Mouse (Mus musculus): Measurements from ENCODE around the gene Mcemp1.

Mcemp1 gene

DNA sequence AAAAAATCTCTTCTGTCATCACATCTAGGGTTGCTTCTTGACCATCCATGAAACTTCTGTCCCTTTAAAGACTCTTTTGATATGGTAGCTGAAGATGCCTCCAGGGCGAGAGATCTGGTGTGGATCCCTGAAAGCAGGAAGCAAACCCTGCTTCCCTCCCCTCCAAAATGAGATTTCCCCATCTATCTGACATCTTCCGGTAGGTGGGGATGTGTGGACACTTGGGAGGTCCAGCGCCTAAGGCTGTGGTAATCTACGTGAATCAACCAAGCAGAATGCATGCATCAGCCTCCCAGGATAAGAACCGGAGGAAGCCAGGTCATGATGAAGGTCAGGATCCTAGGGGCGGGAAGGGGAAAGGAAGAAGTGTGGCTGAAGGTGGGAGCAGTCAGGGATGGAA is at the start of gene Mcemp1:
Gene Mcemp1 (plus strand): TSS at position 248 of the 400 bp plus-strand sequence.
- DNase-seq, result no peak

GRCm38 (mm10) chr8:3621199-3621970 is 44.2 kb upstream of the Mcemp1 start, which contains the start of the genes Xab2 and Pet100:
Gene Xab2 (minus strand): TSS chr8:3621316.
Gene Pet100 (plus strand): TSS chr8:3621548.
- peak; percentile 98 for DNase-seq

DNA sequence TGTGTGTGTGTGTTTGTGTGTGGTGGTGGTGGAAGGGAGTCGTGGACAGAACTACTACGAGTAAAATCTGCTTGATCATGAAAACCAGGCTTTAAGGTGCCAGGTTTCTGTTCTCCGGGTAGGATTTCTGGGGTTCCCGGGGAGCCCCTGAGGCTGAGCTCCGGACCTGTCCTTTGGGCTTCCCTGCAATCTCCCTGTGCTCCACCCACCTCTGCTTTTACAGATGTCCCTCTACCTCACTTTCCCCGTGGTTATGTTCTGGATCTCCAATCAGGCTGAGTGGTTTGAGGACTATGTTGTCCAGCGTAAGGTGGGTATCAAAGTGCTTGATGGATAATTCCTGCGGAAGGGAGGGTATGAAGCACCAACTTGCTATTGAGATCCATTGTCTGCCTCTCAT is 43.4 kb upstream of the Mcemp1 start:
- no peak for DNase-seq

GRCm38 (mm10) chr8:3625445-3625844 is 40.1 kb upstream of the Mcemp1 start, which contains the start of gene Pcp2:
Gene Pcp2 (minus strand): TSS chr8:3625545.
- no peak for DNase-seq

GRCm38 (mm10) chr8:3626971-3627370 is 38.6 kb upstream of the Mcemp1 start:
- DNase-seq, result no peak

GRCm38 (mm10) chr8:3628014-3628413 is 37.5 kb upstream of the Mcemp1 start:
- DNase-seq, result peak in 1 of 2 experiments; percentile 49

DNA sequence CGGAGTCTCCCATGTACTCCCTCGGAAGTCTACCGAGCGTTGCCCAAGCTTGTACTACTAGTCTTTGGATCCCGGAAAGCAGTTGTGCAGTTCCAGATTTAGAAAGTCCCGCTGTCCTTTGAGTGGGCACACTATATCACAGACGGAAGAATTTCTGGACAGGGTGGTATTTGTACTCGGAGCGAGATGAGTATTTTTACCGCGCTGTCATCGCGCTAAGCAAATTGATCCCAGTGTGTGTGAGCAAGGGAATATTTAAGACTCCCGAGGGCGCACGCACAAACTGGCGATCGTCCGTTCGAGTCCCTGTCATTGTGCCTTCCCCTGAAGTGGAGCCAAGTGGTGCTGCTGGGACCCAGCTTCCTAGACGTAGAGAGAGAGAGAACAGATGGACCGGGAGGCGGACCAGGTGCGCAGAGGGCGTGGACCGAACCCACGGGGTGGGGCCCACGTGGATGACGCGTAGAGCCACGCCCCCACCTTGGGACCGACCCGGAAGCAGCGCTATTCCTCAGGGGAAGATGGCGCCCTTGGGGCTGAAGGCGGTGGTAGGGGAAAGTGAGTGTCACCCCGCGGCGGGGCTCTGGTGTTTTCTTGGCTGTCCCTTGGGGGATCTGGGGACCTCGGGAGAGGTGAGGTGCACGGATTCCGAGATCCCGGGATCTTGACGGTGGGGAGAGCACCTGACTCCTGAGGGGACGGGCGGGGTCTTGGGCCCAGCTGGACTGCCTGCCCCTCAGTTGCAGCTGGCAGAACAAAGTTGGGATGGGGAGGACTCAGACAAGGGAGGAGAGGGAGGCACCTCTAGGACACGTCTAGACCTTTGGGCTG is 34.7 kb upstream of the Mcemp1 start, which contains the start of gene Stxbp2:
Gene Stxbp2 (plus strand): TSS at position 309 of the 831 bp plus-strand sequence.
- DNase-seq, result peak; percentile 85 to 86

GRCm38 (mm10) chr8:3631478-3631875 is 34.1 kb upstream of the Mcemp1 start:
- peak in 1 of 2 experiments; percentile 26 for DNase-seq

GRCm38 (mm10) chr8:3645804-3646203 is 19.8 kb upstream of the Mcemp1 start:
- DNase-seq, result peak; percentile 23 to 46

DNA sequence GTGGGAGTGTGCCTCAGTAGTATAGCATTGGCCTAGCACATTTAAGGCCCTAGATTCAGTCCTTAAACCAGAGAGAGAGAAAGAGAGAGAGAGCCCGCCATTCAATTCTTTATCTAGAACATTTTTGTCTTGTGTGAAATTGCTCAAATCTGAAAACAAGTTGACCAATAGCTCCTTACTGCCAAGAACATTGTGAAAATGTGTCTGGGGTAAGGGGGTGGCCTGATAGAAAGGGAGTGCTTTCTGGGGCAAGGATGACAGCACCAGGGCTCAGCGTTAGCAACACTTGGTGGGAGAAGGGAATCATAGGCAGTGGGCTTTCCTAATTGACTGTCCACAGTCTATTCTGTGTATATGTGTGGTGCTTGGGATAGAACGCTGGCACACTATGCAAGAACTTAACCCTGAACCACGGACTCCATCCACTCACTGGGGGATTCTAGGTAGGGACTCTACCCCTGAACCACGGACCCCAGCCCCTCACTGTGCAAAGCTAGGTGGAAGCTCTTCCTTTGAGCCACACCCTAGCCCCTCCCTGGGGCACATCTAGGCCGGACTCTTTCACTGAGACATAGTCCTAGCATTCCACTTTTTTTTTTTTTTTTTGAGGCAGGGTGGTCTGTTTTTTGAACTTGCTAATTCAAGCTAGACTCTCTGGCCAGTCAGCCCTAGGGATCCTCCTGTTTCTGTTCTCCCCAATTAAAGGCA is 18.6 kb upstream of the Mcemp1 start:
- DNase-seq, result no peak

DNA sequence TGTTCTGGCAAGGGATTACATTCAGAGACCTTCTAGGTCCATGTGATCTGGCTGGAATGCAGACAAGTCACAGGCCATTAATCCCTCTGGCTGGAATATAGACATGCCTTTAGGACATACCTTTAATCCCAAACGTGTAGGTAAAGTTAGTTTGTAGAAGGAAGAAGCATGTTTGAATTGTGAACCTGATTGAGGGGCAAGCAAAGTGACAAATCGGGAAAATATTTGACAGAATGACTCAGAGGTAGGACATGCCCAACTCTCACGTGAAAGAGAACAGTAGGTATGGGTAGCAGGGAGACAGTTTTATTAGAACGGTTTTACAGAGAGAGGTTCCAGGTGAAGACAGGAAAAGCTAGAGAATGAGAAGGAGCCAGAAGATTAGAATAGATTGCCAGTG is 18.0 kb upstream of the Mcemp1 start:
- no peak for DNase-seq

DNA sequence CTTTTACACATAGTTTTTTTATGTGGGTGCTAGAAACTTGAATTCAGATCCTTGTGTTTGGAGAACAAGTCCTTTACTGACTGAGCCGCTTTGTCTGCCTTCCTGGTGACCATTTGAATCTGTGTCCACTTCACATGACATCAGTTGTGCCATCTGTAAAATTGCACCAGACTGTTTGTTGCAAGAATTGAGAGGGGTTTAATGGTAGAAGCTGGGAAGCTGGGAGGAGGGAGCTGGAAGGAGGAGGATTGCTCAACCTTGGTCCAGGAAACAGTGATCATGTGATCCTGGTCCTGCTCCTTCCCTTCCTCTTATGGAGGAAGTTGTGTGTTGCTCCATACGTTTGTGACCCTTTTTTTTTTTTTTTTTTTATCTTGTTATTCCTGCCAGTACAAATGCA is 17.3 kb upstream of the Mcemp1 start:
- no peak for DNase-seq

- DNase-seq, result no peak
These were observed 16.6 kb upstream of the Mcemp1 start for GRCm38 (mm10) chr8:3648990-3649389.

GRCm38 (mm10) chr8:3652845-3653244 is 12.7 kb upstream of the Mcemp1 start:
- DNase-seq, result no peak

- DNase-seq, result no peak
These were observed 10.6 kb upstream of the Mcemp1 start for GRCm38 (mm10) chr8:3654726-3655508.

DNA sequence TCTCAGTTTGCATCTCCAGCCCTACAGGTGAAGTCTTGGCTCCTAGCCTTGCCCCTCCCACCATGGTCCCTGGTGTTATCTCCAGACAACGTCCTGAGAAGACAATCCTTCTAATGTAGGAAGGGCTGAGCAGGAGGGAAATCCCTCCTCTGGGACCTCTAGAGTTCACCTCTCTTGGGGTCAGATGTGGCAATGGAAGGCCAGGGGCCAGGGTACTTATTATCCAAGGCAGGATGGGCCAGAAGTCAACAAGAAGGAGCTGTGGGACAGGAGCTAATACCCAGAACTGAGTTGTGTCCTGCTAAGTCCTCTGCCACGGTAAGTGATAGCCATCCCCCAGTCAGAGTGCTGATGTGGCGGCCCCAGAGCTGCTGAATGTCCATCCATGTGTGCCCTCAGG is 10.0 kb upstream of the Mcemp1 start, which contains the start of gene Retn:
Gene Retn (plus strand): TSS at position 245 of the 400 bp plus-strand sequence.
- no peak for DNase-seq

- DNase-seq, result no peak
These were observed 8.7 kb upstream of the Mcemp1 start for GRCm38 (mm10) chr8:3656725-3657381.

GRCm38 (mm10) chr8:3660889-3661288 is 4.7 kb upstream of the Mcemp1 start:
- DNase-seq, result no peak

DNA sequence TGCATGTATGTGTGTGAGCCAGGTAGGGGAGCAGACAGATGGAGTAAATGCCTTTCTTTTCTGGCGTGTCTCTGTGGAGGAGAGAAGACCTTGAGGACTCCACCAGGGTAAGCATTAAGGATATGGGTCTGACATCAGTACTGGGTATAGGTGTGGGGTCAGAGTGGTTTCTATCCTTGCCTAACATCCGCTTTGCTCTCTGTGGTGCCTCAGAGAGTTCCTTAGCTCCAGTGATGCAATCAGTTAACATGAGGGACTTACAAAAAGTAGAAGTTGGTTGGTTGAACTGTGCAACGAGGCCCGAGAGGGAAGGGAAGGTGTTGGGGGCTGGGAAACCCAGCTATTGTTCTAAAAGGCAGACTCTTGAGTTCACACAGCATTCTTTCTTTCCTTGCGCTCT is 1.1 kb upstream of the Mcemp1 start:
- no peak for DNase-seq

DNA sequence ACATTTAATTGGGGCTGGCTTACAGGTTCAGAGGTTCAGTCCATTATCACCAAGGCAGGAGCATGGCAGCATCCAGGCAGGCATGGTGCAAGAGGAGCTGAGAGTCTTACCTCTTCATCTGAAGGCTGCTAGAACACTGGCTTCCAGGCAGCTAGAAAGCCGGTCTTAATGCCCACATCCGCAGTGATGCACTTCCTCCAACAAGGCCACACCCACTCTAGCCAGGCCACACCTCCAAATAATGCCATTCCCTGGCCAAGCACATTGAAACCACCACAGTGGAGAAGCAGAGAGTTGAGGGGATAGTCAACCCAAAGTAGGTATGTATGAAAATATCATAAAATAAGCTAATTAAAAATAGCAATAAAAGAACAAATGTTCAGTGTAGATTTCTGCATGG is 4.8 kb downstream of the Mcemp1 start:
- DNase-seq, result no peak

DNA sequence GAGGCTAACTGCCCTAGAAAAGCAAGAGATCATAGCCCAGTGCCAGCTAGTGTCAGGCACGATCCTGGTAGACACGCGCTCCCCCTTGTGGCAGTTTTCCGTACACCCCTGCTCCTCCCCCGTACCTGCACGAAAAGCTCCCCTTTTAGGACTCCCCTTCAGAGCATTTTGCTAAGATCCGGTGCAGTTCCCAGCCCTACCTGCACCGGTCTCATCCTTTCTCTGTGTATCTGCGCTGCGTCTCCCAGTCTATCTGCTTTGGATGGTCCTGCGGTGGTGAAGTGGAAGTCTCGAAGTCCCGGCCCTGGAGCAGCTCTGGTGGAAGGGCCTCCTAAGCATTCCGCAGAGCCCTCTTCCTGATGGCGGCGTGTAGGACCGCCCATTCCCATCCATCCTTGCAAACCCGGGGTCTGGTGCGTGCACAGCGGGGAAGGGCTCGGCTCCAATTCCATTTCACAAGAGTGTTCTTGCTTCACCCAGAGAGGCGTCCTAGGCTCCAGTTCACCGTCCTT is 6.5 kb downstream of the Mcemp1 start, which contains the start of gene Fcor:
Gene Fcor (minus strand): TSS at position 383 of the 512 bp plus-strand sequence.
- DNase-seq, result peak; percentile 92 to 93
